Comparison of ENCODE assay signal across 8 mouse cellular contexts in the genomic region with DNA sequence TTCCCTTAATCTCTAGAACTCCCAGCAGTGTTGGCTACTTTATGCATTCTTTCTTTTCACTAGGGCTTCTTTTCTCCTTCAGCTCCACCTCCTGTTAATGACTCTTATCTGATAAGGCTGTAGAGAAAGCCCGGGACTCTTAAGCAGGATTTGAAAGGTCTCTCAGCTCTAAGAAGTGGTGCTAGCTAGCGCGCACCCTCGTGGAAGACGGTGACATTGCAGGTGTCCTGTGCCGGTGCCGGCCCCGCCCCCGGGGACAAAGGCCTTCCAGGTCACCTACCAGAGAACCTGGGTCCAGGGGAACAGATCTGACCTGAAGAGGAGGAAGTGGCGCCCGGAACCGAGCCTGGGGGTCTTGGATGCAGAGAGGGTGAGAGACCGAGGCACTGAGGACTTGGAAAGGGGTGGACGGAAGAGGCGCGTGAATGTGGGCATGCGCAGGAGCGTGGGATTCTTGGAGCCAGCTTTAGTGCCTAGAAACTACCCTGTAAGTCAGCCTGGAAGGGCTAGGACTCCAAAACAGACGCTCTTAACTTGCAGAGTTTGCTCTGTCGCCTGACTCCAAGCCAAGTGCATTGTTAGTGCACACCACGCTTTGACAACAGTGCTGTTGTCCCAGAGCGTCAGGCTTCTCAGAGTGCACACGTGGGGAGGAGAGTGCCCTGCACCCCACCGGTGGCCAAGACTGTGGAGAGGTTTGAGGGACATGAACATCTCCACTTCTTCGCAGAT. TPM values are rescaled to one million over a fixed set of nuclear protein-coding genes. Genes with fewer than 3 reads are reported as not detected.
DNase-seq lines count a peak whose midpoint lies in the region; ATAC-seq lines count a peak whose summit lies in the region.

A gene (plus strand): TSS at position 253 of the 732 bp plus-strand sequence.

- no peaks in the 10 kb centered on the region for H3K9me3 ChIP-seq in hindbrain, embryonic 14.5 days (ENCODE audit: control insufficient read depth, low read length)

- WGBS in hindbrain, embryonic 14.5 days, result 1% methylated on average over 25 of the region's 25 CpGs

- H3K9ac ChIP-seq in hindbrain, embryonic 14.5 days, result peak within 1 kb of the TSS; percentile 71

- peak; percentile 72; the same call in 1 of the 2 replicates for ATAC-seq in hindbrain, embryonic 14.5 days (ENCODE audit: low FRiP score)

- H3K4me2 ChIP-seq in hindbrain, embryonic 14.5 days (replicated peaks), result peak within 1 kb of the TSS; percentile 74

- peak within 1 kb of the TSS; percentile 58 for H3K4me3 ChIP-seq in hindbrain, embryonic 14.5 days (replicated peaks; ENCODE audit: low read length)

- peaks cover 9% of the 10 kb centered on the region for H3K27me3 ChIP-seq in hindbrain, embryonic 14.5 days (ENCODE audit: control insufficient read depth, insufficient read depth, low read length)

- H3K36me3 ChIP-seq in hindbrain, embryonic 14.5 days (replicated peaks; ENCODE audit: control insufficient read depth, insufficient read depth), result no peaks in the 10 kb centered on the region

- H3K4me1 ChIP-seq in hindbrain, embryonic 14.5 days (replicated peaks; ENCODE audit: control insufficient read depth, insufficient read depth, low read length), result peaks cover 8% of the 10 kb centered on the region

- DNase-seq in NIH3T3 (ENCODE audit: low read depth), result peak; percentile 92
- DNase-seq in cerebellum, postnatal 10 days, result peak; percentile 89 to 92
- peak; percentile 80 for DNase-seq in frontal cortex, postnatal 36 days (ENCODE audit: low spot score in 2 of 2)
- peak; percentile 86 for DNase-seq in hindbrain, embryonic 14.5 days (ENCODE audit: low spot score)
- peak; percentile 75 to 79 for DNase-seq in layer of hippocampus, postnatal 36 days
- DNase-seq in lung, postnatal 36 days, result peak; percentile 92
- peak; percentile 95 for DNase-seq in retina, embryonic 14.5 days (ENCODE audit: low spot score)
- peak; percentile 91 for DNase-seq in thymus, postnatal 4 days

- H3K27ac ChIP-seq in hindbrain, embryonic 14.5 days, result peak within 1 kb of the TSS; percentile 78

RNA-seq across cellular contexts. Expression of the gene that starts here (rescaled TPM):
- polyA plus RNA-seq in hindbrain, embryonic 14.5 days (2014; fragmentation: Nextera tagmentation; extraction: Ambion mirVana), result 11.5 and 12.7 TPM in 2 replicates
- 1 to 10 TPM; 4.5 to 4.9 TPM for total RNA-seq in layer of hippocampus, postnatal 36 days (2021)

Comparison
In these comparisons a context has a peak if more than half of its experiments do, and no peak if none do; other contexts are left out.
1. Peak in every context shown above with its lines: DNase-seq, ATAC-seq, H3K4me3 ChIP-seq and H3K27ac ChIP-seq.